Mouse (Mus musculus) layer of hippocampus, adult 11-12 months (tissue): Measurements from ENCODE around the gene Unc80.

Experiments used
- DNase-seq: peaks from one replicate; pipeline ENCODE4 v3.0.0; 2022; ENCODE audit warnings: low spot score

The Unc80 gene

DNA sequence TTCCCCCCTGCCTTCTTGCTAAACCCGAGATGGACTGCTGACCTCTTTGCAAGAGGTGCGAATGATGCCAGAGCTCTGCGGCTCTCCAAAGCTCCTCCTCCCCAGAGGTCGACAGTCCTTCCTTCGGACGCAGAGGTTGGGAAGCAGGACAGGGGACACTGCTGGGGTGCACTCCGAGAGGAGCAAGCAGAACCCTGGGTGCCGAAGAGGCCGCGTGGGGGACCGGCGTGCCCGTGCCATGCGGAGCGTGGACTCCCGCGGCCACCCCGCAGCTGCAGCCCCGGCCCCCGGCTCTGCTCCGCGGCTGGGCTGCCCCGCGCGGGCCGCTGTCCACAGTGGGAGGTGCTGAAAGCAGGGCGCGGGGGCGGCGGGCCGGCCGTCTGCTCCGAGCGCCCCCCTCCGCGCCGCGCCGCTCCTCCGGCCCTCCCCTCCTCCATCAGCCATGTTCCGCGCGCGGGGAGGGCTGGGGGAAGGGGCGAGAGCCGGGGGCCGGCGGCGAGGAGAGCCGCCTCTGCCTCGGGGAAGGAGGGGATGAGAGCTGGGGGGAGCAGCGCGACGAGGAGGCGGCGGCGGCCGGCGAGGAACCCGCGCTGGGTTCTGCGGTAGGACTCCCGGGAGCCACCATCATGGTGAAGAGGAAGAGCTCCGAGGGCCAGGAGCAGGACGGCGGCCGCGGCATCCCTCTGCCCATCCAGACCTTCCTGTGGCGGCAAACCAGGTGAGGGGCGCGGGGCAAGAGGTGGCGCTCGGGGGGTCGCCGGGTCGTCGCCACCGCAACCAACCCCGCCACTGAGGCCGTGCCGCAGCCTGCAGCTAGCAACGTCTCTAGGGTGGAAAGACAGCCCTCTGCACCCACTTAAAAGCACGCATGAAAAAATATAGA is at the start of gene Unc80:
Unc80 (plus strand) TSS at position 547 of the 883 bp plus-strand sequence.
- peak; percentile 36 for DNase-seq

- DNase-seq = no peak
These were observed 42.1 kb upstream of the Unc80 start for GRCm38 (mm10) chr1:66426073-66426472.

DNA sequence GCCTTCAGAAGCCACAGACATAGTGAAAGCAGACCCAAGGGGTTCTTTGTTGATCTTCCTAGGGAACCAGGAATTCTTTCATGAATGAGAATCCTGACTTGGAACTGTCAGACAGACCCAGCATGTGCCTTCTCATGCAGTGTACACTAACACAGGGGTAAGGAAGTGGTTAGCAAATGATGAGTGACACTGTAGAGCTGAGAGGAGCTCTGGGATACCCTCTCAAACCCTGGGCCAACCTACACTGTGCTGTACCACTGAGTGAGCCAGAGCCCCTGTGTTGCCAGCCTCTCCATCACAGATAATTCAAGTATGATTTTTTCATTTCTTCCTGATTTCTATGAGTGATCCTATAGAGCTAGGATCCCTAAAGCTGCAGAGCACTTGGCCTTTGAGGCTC is 37.2 kb upstream of the Unc80 start:
- no peak for DNase-seq

- no peak for DNase-seq
These were observed 36.7 kb upstream of the Unc80 start for GRCm38 (mm10) chr1:66431472-66431871.

GRCm38 (mm10) chr1:66438069-66438468 is 30.1 kb upstream of the Unc80 start:
- no peak for DNase-seq

- DNase-seq = no peak
These were observed 25.2 kb upstream of the Unc80 start for GRCm38 (mm10) chr1:66442922-66443321.

DNA sequence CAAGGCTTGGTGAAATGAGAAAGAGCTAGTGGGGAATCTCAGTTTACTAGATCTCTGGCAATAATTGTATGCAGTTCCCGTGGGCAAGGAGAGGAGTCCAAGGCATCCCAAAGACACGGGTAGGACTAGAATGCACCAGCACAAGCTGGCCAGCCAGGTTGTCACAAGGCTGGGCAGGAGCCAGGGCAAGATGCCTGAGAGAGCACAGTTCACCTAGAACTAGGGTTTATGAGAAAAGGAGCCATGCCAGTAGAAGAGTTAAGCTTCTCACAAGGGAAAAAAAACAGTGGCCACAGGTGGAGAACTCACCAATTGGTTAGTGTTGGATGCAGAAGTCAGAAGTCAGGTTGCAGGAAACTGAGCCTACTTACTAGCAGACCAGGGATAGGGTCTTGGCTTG is 18.7 kb upstream of the Unc80 start:
- DNase-seq = no peak

DNA sequence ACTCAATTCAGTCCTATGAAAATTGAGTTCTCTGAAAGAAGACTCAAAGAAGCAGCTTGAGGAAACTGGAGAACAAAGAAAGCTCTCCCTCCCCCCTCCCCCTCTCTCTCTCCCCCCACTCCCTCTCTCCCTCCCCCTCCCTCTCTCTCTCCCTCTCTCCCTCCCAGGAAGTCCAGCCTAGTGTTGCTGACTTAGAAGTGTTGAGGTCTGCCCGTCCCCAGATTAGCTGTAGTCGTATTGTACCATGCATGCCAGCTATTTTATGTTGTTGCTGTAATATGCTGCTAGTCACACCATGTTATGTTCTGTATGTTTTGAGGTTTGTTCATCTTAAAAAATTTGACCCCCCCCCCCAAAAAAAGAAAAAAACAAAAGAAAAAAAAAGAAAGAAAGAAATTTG is 11.6 kb upstream of the Unc80 start:
- DNase-seq = no peak

GRCm38 (mm10) chr1:66457747-66458146 is 10.4 kb upstream of the Unc80 start:
- no peak for DNase-seq

DNA sequence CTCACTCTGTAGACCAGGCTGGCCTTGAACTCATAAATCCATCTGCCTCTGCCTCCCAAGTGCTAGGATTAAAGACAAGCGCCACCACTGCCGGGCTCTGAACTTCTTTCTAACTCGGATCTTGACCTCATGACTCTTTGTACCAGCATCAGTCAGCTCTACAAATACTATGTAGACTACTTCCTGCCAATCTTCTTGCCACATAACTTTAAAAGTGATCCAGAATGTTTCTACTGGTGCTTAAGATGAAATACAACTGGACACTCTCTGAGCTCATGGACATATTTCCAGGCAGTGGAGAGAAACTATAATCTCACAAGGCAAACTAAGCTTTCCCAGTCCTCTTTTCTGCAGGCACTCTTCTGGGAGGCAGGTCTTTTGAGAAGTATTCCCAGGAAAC is 8.8 kb upstream of the Unc80 start:
- no peak for DNase-seq

DNA sequence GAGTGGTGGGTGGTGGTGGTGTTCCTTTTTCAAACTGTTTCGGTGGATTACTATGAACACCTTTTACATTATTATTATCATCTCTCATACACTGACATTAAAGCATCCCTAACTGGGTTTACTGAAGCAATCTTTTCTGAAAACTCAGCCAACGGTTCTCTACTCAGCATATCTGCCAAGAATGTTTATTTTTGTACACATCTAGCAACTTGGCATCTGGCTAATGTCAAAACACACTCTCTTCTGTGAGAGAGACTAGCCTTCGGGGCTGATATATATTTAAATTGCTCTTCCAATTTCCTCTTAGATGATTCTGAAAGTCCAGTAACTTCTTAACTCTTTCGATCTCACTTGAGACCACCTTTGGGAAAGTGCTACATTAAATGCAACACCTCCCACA is 7.3 kb upstream of the Unc80 start:
- no peak for DNase-seq

GRCm38 (mm10) chr1:66468704-66469020 is 495 bp downstream of the Unc80 start:
- DNase-seq = peak; percentile 28

DNA sequence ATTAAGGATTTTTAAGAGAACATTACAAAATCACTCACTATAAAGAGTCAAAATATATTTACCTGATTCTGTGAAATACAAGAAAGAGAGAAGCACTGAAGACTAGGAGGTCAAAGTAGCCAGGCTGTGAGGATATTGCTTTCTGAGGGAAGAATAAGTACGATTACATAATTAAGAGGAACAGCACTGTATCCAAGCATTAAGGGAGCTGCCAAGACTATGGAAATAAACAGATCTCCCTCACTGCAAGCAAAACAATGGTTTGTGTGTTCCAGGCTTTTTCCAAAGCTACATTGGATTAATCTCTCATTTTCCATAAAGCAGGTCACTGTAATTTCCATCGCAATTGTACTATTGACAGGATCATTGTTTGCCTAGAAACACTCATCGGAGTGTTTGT is 14.6 kb downstream of the Unc80 start:
- DNase-seq = no peak

DNA sequence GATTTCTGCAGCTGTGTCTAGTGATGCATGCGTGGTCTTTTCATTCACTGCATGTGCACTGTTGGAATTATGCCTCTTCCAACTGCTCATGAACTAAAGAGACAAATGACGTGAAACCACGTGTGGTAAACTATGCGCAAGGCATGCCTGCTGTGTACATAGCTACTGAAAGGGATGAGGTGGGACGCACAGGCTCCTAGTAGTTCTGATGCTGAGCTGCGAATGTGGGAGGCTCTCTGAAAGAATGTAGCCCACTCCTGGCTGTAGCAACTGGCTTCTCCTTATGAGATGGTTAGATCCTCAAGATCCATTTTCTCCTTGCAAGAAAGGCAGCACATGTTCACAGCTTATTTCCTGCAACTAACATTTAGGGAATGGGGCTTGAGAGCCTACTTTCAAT is 24.9 kb downstream of the Unc80 start:
- DNase-seq = no peak

GRCm38 (mm10) chr1:66495310-66496012 is 27.3 kb downstream of the Unc80 start:
- no peak for DNase-seq

GRCm38 (mm10) chr1:66550812-66551211 is 82.6 kb downstream of the Unc80 start:
- DNase-seq = no peak

DNA sequence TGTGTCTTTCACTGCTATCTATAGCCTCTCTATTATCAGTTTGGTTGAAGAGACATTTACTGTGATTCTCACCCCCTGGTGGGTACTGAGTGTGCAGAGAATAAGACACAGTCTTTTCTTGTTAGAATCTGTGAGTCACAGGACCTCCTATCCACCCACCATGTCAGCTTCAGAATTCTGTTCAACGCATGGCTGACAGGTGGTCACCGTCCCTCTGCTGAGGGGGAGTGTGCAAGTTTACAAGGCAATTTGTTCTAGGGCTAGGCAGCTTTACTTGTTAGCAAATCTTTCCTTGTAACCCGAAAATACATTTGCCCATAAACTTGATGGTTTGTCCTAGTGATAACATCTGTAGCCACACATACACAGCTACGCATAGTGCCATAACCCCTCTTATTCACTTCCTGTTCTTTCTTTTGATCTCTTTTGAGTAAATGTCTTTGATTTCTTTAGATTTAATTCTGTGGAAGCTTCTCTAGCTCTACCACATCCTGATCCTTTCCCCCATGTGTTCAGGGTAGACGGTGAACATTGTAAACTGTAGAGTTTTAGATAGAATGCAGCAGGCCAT is 84.3 kb downstream of the Unc80 start:
- DNase-seq = peak; percentile 48

- DNase-seq = no peak
These were observed 93.6 kb downstream of the Unc80 start for GRCm38 (mm10) chr1:66561636-66562270.

DNA sequence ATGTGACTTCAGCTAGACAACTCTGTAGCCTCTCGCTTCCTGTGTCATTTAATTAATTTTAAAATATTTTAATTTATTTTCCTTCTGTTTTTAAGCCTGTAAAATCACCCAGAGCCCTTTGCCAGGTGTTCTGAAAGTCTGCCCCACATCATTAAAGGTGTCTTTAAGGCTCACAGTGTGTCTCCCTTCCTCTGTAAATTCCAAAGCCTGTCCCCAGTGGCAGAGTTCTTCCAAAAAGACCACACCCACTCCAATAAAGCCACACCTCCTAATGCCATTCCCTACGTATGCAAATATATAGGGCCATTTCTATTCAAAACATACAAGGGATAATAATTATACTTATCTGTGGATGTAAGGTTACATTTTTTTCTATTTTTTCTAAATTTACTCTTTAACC is 94.2 kb downstream of the Unc80 start:
- no peak for DNase-seq

- no peak for DNase-seq
These were observed 101.6 kb downstream of the Unc80 start for GRCm38 (mm10) chr1:66569736-66570135.

DNA sequence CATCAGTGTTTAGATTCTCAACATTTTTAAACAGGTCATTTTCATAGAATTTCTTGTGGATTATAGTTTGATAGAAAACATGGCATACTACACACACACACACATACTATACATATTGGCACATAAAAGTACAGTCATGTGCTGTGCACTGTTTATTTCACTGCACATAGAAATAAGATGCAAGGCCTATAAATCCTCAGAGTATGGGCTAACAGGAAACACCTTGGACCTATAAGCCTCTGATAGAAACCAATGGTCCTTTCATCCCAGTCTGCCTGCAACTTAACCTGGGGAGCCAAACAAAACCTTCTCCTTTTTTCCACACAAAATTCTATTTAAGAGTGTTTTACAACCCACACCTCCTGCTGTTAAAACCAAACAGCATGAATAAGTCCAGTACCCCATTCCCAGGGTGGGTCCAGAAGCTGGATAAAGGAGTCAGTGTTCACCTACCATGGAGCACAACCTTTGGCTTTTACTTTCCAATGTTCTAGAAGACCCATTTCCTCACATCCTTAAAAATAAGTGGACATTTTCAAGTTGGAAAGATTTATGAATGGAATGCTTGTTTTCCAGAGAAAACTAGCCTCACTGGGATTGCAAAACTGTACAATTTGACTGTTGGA is 129.1 kb downstream of the Unc80 start:
- no peak for DNase-seq

- DNase-seq = no peak
These were observed 140.1 kb downstream of the Unc80 start for GRCm38 (mm10) chr1:66608304-66608703.
